Mouse (Mus musculus) lung, postnatal 10 days (tissue): ENCODE data around the gene Mmgt2.

Source experiments
- DNase-seq: peaks from one replicate; pipeline ENCODE4 v3.0.0; 2021

The Mmgt2 gene

DNA sequence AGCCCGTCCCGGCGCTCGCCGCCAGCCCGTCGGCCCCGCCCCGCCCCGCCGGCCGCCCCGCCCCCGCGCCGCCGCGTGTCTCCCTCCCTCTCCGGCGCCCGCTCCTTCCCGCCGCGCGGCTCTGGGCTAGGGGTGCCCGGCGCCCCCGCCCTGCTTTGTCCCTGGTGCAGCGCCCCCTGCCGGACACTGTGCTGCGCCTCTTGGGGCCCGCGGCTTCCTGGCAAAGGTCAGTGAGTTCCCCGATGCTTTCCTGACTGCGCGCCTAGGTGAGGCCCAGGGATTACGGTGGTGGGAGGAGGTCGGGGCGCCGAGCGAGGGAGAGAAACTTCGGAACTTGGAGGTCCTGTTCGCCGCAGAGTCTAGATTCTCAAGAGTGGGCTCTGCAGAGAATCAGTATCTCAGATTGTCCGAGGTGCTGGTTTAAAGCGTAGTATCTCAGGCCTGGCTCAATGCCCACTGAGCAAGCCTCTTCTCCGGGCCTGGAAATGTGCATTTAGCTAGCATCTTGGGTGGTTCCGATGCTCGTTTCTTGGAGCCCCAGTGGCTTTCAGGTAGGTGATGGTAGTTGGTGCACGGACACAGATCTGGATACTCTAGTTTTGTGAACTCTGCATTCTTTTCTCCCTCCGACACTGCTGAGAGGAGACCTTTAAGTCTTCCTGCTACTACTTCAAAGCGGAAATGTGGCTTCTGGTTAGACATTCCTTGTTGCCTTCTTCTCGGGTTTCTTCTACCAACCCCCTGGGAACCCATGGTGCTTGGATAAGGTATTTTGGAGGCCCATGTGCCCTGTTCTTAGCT lies at the start of gene Mmgt2:
Gene Mmgt2 (plus strand): TSS at position 74 of the 801 bp plus-strand sequence.
- DNase-seq = peak; percentile 97

DNA sequence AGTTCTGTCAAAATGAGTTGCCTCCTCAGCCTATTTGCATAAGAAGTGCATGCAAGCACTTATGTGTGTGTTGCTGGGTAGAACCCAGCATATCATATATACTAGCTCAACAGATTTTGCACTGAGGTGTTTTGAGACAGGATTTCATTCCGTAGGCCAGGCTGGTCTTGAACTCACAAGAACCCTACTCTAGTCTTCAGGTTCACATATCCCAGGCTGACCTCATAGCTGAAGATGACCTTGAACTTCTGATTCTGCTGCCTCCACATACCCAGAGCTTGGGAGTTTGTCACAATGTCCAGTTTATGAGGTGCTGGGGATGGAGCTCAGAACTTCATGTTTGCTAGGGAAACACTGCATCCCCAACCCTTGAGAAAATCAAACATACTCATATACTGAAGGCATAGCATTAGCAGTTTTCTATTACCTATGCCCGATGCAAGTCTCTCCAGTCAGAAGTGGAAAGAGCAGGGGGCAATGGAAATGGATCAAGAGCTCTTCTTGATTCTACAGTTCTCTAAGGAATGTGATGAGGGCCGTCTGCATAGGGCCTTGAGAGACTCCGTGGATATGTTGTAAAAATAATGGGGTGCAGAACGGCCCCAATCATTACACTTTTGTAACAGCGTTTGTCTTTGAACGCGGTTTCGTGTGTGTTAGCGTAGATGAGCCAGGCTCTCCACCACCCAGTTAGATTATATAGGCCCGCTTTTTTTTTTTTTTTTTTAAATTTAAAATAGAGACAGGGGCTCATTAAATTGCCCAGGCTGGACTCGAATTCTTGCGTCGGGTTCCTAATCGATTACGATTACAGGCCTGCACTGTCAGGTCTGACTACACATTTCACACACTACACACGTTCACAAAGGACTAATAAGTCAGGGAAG lies 46.5 kb upstream of the Mmgt2 start:
- DNase-seq = no peak

DNA sequence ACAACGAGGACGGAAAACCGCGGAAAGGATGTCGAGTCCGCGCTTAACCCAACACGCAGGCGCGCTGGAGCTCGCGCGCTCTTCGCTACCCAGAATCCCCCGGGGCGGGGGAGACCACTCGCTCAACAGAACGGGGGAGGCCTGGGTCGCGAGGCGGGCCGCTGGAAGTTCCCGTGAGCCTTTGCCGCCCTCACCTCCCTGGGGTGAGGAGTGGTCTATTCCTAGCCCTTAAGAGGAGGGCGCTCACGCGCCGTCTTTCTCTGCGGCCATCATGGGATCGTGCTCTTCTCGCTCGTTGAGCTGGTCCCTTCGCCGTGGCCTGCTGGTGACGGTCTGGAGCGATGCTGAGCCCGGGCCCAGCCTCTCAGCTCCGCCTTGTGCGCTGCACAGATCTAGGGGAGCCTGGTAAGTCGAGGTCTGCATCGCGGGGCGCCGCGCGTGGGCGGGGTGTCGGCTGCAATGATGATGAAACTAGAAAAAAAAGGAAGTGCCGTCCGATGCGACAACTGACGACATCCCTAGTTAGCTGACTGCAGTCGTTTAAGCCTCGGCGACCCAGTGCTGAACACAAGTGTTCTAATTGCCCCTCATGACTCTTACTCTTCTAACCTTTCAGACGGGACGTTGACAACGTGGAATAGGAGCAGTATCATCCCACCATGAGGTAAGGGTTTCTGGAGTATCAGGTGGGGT lies 45.7 kb upstream of the Mmgt2 start:
- peak; percentile 98 for DNase-seq

DNA sequence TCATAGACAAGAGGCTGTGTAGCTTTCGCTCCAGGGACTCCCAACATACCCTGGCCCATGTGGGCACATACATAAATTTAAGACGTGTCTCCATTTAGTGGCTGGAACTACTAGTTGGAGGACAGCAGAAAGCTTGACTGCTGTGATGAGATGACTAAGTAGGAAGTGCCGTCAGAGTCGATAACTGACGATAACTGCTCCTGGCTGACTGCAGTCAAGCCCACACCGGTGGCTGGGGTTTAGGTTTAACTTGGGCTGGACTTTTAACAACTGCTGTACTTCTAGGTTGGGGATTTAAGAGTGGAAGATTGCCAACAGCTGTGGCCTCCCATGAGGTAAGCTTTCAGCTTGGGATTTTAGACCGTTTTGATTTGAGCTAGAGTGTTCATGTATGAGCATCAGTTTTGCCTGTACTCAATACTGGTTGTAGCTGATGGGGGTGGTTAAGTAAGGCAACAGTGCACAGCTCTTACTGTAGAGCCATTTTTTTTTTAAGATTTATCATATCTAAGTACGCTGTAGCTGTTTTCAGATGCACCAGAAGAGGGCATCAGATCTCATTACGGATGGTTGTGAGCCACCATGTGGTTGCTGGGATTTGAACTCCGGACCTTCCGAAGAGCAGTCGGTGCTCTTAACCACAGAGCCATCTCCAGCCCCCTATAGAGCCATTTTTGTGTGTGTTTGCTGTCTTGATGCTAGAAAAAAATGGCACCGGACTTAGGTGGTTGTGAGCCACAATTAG lies 45.0 kb upstream of the Mmgt2 start:
- DNase-seq = peak; percentile 36

DNA sequence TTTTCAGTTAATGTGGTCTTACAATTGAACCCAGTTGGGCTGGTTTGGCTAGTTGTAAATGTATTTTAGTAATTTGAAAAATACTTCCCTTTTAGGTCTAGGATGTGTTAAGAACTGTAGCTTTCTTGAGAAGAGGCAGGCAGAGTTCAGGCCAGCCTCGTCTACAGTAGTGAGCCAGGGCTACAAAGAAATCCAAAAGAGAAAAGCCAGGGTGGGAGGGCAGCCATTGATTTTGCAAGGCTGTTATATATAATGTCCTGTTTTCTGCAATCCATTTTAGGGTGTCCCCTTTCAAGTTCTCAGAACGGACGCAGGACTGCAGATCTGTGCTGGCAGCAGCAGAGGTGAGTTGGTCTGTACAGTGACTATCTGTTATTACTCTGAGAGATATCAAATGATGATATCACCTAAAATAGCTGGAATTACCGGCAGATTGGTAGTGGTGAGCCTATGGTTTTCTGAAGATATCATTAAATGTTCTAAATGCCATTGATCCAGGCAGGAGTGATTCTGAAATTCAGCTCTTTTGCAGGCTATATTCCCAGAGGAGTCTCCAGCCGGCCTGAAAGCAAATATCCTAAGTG lies 44.2 kb upstream of the Mmgt2 start:
- no peak for DNase-seq

DNA sequence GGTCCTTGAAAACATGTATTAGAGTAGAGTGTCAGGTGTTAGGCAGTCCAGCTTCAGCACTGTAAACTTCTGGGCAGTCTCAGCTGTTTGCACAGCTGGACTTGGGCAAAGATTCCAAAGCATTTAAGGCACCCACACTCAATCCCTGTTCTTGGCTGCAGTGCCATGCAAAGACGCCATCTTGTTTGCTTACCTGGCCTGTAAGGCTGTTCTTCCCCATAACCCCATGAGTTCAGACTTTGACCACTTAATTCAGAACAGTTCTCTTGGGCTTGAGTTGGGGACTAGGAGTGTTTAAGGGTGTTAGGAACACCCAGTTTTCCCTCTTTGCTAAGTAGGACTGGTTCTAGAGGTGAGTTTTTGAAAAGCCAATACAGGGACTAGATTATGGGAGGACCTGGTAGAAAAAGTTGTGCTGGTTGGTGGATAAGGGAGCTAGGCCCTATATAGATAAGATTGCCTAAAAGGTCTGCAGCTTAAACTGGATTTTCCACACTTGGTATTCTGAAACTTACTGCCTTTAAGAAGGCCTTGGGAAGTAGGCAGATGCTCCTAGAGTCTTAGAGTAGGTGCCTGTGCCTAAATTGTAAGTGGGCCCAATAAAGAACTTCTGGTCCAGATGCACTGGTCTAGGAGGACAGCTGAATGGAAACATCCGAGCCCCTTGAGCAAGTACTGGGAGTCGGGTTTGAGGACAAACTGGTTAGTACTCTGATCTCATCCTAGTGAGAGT lies 43.4 kb upstream of the Mmgt2 start:
- DNase-seq = no peak

DNA sequence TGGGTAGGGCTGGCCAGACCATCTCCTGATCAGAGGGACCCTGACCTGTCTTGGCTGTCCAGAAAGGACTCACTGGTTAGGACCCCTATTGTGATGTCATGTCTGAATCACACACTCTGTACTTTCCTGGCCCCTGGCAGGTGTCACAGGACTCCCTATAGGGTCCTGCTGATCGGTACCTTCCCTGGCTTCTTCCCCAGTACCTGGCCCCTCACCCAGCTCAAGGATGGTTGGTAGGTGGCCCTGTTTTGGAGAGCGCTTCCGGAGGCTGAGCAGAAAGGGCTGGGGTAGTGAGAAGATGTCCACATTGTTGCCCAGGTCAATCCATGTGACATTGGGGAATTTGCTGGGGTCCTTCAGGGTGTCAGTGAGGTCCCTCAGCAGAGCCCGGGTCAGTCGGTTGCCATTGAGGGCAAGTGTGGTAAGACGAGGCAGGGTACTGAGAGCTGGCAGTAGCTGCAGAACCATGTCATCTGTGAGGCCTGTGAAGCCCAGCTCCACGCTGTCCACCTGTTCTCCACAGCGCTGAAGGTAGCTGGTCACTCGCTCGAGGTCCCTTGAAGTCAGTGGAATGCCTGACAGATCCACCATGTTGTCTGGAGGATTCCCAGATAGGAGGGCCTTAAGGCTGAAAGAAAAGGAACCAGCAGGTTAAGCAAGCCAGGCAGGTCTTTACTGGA lies 42.7 kb upstream of the Mmgt2 start:
- DNase-seq = no peak

DNA sequence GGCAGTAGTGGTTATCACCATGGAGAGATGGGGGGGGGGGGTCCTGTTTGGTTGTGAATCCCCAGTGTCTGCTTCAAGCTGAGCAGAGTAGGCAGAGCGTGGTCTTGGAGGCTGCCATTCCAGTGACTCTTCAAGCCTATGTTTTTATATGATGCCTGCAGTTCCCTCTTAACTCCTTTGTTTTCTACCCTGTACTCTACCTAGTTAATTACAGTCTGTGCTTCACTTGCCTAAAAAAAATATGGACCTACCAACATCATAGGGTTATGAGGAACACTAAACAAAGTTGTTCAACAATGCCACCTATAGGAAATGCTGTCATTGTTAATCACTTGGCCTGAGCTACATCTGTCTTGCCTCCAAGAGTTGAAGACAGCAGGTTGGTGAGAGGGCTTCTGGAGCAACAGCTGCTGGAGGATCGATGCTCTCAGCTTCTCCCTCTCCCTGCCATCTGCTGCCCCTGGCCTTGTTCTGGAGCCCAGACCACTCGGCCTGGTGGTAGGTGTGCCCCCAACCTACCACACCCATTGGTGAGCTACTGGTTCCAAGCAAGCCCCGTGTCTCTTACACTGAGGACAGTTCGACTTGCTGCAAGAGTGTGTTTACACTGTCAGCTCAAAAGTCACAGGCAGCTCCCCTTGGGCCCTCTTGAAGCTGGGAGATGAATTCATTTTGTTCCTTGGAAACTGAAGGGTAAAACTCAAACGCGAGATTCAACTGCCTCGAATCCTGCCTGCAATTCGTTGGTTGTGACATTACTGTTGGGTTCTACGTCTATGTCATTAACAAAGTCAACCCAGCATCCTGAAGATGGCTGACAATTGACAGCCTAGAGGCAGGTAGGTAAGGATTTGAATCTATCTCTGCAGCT lies 41.9 kb upstream of the Mmgt2 start:
- DNase-seq = no peak

DNA sequence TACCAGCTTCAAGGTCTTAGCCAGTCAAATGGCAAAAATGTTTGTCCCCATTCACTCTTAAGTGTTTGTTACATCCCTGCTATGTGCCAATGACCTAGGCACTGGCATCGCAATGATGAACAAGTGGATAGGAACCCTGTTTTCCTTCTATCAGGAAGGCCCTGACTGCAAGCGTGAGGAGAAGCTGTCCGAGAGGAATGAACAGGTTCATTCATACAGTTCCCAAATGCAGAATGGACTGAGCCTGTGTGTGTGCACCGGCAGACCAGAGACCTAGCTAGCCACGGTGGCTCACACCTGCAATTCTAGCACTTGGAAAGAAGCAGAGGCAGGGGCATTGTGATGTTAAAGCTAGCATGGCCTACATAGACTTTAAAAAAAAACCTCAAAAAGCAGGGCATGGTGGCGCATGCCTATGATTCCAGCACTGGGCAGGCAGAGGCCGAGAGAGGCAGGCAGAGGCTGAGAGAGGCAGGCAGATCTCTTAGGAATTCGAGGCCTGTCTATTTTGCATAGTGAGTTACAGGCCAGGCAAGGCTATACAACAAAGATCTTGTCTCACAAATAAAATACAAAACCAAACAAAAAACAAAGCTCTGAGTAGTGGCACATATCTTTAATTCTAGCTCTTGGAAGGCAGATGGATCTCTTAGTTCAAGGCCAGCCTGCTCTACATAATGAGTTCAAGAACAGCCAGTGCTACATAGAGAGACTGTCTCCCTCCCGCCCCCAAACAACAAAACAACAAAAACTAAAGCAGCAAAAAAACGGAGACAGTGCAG lies 41.1 kb upstream of the Mmgt2 start:
- no peak for DNase-seq

DNA sequence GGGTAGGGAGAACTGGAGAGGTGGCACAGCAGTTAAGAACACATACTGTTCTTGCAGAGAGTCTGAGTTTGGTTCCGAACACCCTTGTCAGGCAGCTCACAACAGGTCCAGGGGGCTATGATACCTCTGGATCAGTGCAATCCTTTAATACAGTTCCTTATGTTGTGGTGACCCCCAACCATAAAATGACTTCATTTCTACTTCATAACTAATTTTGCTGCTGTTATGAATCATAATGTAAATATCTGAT lies 40.6 kb upstream of the Mmgt2 start:
- no peak for DNase-seq

DNA sequence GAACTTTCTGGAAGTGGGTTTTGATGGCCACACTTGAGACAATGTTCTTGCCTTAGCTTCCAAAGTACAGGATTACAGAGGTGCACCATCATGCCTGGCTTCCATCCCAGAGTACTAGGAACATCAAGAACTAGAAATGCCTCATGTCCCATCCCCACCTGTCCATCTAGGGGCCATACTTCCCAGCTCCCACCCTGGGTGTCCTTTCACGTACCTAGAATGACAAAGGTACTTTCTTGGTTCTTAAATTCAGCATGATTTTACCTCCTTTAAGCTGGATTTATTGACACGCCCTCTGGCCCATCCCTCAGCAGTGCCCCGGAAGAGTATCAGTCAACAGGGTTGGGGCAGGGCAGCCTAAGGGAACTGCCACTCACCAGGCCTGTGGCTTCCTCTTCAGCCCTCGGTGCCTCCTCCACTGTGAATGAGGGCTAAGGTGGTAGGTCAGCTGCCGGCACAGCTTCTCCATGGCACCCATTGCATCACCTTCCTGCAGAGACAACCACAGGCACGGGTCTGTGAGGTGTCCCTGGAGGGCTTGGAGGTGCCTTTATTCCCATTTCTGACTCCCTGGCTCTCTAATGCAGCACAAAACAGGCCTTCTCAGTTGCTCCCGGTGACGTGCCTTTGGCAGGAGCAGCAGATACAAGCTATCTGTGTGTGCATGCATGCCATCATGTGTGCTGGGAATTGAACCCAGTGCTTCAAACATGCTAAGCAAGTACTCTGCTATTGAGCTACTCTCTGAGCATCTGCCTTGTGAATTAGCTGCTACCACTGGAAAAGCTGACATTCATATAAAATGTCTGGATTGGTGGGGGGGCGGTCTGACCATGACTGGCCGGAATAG lies 39.4 kb upstream of the Mmgt2 start:
- no peak for DNase-seq

DNA sequence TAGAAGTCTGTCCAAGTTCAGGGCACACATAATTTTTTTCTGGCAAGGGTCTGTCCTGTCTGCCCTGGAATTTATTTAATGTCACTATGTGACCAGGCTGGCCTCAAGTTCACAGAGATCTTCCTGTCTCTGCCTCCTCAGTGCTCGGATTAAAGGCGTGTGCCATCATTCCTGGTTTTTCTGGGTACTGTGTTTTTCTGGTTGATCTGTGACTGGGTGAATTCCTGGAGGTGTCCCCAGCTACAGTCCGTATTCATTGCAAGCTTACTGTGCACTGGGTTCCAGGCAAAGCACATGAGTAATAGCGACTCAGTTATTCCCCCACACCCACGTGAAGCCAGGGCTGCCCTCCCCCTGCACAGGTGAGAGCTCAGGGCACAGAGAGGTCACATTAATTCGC lies 38.2 kb upstream of the Mmgt2 start:
- no peak for DNase-seq

DNA sequence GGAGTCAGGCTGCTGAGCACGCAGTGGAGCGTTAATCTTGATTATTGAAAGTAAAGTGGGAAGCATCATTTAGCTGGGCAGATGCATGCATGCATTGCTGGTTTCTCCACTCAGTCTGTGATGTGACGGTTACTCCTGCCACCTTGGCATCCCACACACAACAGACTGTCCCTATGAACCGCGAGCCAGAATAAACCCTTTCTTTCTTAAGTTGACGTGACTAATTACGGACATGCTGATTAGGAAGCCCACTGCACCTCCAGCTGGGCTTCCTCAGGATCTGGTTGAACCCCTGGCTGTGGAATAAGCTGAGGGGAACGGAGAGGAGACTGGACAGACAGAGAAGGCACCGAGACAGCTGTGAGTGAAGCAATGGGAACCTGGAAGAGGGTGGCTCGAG lies 35.9 kb upstream of the Mmgt2 start:
- DNase-seq = no peak

DNA sequence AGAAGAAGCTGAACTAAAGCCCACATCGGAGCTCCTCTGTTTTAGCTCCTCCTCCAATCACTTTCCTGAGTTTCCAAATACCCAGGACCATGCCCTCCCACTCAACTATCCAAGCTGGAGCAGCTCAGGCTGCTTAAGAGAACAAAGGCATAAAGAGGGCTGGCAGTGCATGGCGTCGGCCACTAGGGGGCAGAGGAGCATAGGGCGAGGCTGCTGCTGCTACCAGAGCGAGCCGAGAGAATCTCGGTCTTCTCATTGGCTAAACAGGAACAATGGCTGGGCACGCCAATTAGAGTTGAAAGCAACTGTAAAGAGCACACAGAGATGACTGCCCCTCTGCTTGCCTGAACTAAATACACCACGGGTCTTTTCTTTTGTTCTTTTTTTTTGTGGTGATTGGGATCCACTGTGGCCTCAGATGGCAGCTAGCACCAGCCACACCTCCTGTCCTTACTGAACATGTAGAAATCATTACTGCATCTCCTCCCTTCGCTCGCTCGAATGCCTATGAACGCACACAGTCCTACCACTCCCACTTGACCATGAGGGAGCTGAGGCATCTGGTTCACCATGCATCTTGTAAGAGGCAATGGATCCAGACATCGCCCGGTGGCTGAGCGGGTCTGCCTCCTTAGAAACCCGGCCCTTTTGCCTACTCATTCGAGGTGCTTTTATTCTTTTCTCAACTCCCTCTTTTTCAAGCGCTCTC lies 34.7 kb upstream of the Mmgt2 start:
- DNase-seq = peak; percentile 97

DNA sequence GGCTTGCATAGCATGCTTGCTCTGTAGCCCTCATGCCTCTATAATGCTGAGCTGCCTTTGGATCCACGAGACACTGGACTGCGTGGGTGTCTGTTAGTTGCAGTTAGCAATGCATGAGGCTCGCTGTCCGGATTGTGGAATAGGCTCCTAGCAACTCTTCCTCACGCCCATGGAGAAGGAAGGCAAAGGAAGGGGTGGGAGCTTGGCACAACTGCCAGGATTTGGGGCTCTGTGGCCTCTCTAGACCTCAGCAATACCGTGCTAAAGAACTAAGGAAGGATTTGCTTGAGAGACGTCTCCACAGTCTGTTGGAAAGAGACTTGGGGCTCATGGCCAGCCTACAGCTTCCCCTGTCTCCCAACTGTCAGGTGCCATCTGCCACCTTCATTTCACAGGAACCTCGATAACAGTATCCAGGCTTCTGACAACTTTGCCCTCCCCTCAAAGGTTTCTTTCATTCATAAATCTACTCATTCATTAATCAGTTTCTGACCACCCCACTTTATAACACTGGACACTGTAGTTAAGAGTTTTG lies 33.5 kb upstream of the Mmgt2 start:
- DNase-seq = no peak

DNA sequence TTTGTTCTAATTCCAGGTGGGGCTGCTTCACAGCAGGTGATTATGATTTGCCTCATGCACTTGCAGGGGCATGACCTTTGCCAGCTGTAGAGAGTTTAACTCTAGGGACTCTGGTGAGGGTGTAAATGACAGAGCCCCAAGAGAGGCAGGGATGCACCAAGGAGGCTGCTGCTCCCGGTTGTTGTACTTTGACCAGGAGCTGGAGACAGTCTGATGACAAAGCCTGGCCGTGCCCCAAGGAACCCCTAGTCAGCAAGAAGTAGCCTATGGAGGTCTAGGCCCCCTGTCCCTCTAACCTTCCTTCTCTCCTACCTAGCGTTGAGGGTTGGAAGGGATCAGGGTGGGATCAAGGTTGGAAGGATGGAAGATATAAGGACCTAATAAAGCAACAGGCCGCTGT lies 33.0 kb upstream of the Mmgt2 start:
- DNase-seq = no peak

DNA sequence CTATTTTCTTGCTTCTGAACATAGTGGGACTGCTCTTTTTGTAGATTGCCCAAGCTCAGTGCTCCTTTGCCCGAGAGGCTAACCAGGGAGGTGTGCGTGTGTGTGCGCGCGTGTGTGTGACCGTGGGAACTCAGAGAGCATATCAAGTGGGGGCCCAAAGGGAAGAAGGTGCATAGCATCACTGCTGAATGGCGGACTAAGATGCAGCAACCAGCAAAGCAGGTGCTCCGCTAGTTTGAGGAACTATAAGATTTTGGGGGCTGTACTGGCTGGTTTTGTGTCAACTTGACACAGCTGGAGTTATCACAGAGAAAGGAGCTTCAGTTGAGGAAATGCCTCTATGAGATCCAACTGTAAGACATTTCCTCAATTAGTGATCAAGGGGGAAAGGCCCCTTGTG lies 27.4 kb upstream of the Mmgt2 start:
- no peak for DNase-seq
